9 mouse cellular contexts compared by ENCODE assay signal in genomic region chr12:99952928-99953327, GRCm38 (mm10). TPM values are rescaled to one million over a fixed set of nuclear protein-coding genes. Genes with fewer than 3 reads are reported as not detected.
A peak's percentile ranks its signal among the peaks of the same experiment; 100 is the strongest.
DNase-seq lines count a peak whose midpoint lies in the region; ATAC-seq lines count a peak whose summit lies in the region.
"Had no signal": no experiment of that assay in that cellular context is flagged by ENCODE, and none has a peak within 500 bp of the region (broad histone marks: within the 10 kb centered on the region; RNA-seq: fewer than 3 reads in every experiment).

No protein-coding gene starts in this region.

- H3K27me3 ChIP-seq in kidney, embryonic 15.5 days: no peaks in the 10 kb centered on the region
- no peaks in the 10 kb centered on the region for H3K27me3 ChIP-seq in limb, embryonic 10.5 days (ENCODE audit: low read depth, poor library complexity, severe bottlenecking)
- H3K27me3 ChIP-seq: limb, embryonic 13.5 days had no signal

- H3K4me3 ChIP-seq in kidney, embryonic 15.5 days (replicated peaks): no peak overlapping the region
- no peak overlapping the region for H3K4me3 ChIP-seq in limb, embryonic 10.5 days
- H3K4me3 ChIP-seq: limb, embryonic 13.5 days had no signal

- 63% methylated on average over 7 of the region's 7 CpGs for WGBS in kidney, embryonic 15.5 days
- WGBS in limb, embryonic 10.5 days: 64% methylated on average over 7 of the region's 7 CpGs

- H3K9ac ChIP-seq in kidney, embryonic 15.5 days: no peak overlapping the region
- H3K9ac ChIP-seq: limb, embryonic 13.5 days had no signal

- H3K27ac ChIP-seq in kidney, embryonic 15.5 days: no peak overlapping the region
- H3K27ac ChIP-seq in limb, embryonic 10.5 days: no peak overlapping the region
- H3K27ac ChIP-seq: limb, embryonic 13.5 days had no signal

- H3K4me1 ChIP-seq in kidney, embryonic 15.5 days: no peaks in the 10 kb centered on the region
- H3K4me1 ChIP-seq in limb, embryonic 10.5 days: peaks cover 6% of the 10 kb centered on the region
- H3K4me1 ChIP-seq: limb, embryonic 13.5 days had no signal

- DNase-seq in kidney, adult 9 months: peak; percentile 49
- DNase-seq in NIH3T3 (ENCODE audit: low read depth): peak; percentile 58
- DNase-seq in cerebellum, postnatal 14 days: peak; percentile 82 to 91
- DNase-seq in heart, postnatal 4 days: peak; percentile 75
- peak; percentile 57 for DNase-seq in limb, embryonic 10.5 days (ENCODE audit: low spot score)
- peak; percentile 66 for DNase-seq in retina, postnatal 1 day

- ATAC-seq in kidney, embryonic 15.5 days (replicated peaks; ENCODE audit: low FRiP score): no peak
- ATAC-seq in erythroblast, adult 5-6 weeks (replicated peaks; ENCODE audit: low FRiP score, poor library complexity, severe bottlenecking): no peak

- peaks cover 8% of the 10 kb centered on the region for H3K36me3 ChIP-seq in kidney, embryonic 15.5 days
- H3K36me3 ChIP-seq in limb, embryonic 10.5 days: peaks cover 22% of the 10 kb centered on the region

- H3K4me2 ChIP-seq in kidney, embryonic 15.5 days: no peak overlapping the region
- H3K4me2 ChIP-seq: limb, embryonic 13.5 days had no signal

- H3K9me3 ChIP-seq in kidney, embryonic 15.5 days (replicated peaks): no peaks in the 10 kb centered on the region
- no peaks in the 10 kb centered on the region for H3K9me3 ChIP-seq in limb, embryonic 10.5 days (replicated peaks)
- H3K9me3 ChIP-seq: limb, embryonic 13.5 days had no signal

RNA-seq across cellular contexts. Expression of gene Kcnk13, which starts 11.4 kb away (rescaled TPM):
- polyA plus RNA-seq in kidney, embryonic 15.5 days (2015; fragmentation: Nextera tagmentation; extraction: Ambion mirVana): 0.42 and 0.44 TPM in 2 replicates
- under 1 TPM; 0.25 to 0.55 TPM for total RNA-seq in heart, postnatal 4 days (2021)
- 0.13 and 0.44 TPM in 2 replicates for polyA plus RNA-seq in limb, embryonic 10.5 days (2016; fragmentation: Nextera tagmentation; extraction: Ambion mirVana)
- not detected in 2 replicates for total RNA-seq in erythroblast, adult 5-6 weeks (2015; ENCODE audit: low replicate concordance)
- 0.42 TPM in 1 of 2 replicates, not detected in the other for total RNA-seq in erythroblast, adult 5-6 weeks (2017; ENCODE audit: low replicate concordance)
